Mouse (Mus musculus) midbrain, embryonic 15.5 days (tissue): ENCODE measurements around the gene Fancd2os. TPM values are rescaled to one million over a fixed set of nuclear protein-coding genes. Genes with fewer than 3 reads are reported as not detected.

ENCODE experiments used
- polyA plus RNA-seq: library from polyadenylated mRNA; unstranded; fragments of >200 nt; fragmentation: Nextera tagmentation; extraction: Ambion mirVana; gene quantifications from 2 replicates; pipeline ENCODE4 v1.2.1, GENCODE M21; 2015

The Fancd2os gene
- polyA plus RNA-seq, 1 experiment from 2014 or later = 0.27 TPM

Other genes with a start within 250 kb of the Fancd2os start
- gene Tada3, start 222.8 kb downstream of the Fancd2os start, polyA plus RNA-seq = 80.4 and 81.6 TPM in 2 replicates
- 430 and 433 TPM in 2 replicates for gene Arpc4, start 222.6 kb downstream of the Fancd2os start, polyA plus RNA-seq
- gene Ttll3, start 211.5 kb downstream of the Fancd2os start, polyA plus RNA-seq = 15.1 TPM in 2 replicates
- gene Rpusd3, start 181.4 kb downstream of the Fancd2os start, polyA plus RNA-seq = 19.0 and 21.2 TPM in 2 replicates
- not detected in 2 replicates for gene Cidec, start 165.0 kb downstream of the Fancd2os start, polyA plus RNA-seq
- 94.9 and 101 TPM in 2 replicates for gene Jagn1, start 158.1 kb downstream of the Fancd2os start, polyA plus RNA-seq
- 0.08 and 0.41 TPM in 2 replicates for gene Il17re, start 142.2 kb downstream of the Fancd2os start, polyA plus RNA-seq
- gene Il17rc, start 129.3 kb downstream of the Fancd2os start, polyA plus RNA-seq = 3.4 and 4.8 TPM in 2 replicates
- 74.8 and 79.0 TPM in 2 replicates for gene Creld1, start 117.4 kb downstream of the Fancd2os start, polyA plus RNA-seq
- gene Prrt3, start 98.8 kb downstream of the Fancd2os start, polyA plus RNA-seq = 13.1 and 13.5 TPM in 2 replicates
- 104 and 105 TPM in 2 replicates for gene Emc3, start 69.1 kb downstream of the Fancd2os start, polyA plus RNA-seq
- 2.1 and 2.6 TPM in 2 replicates for gene Fancd2, start 69.0 kb downstream of the Fancd2os start, polyA plus RNA-seq
- 224 and 232 TPM in 2 replicates for gene Brk1, start 4.1 kb upstream of the Fancd2os start, polyA plus RNA-seq
- 75.8 and 79.0 TPM in 2 replicates for gene Vhl, start 23.2 kb upstream of the Fancd2os start, polyA plus RNA-seq
- gene Irak2, start 37.8 kb upstream of the Fancd2os start, polyA plus RNA-seq = 3.0 and 4.3 TPM in 2 replicates
- gene Tatdn2, start 96.3 kb upstream of the Fancd2os start, polyA plus RNA-seq = 1.1 and 1.4 TPM in 2 replicates
- gene Ghrl, start 119.2 kb upstream of the Fancd2os start, polyA plus RNA-seq = 0.94 and 1.4 TPM in 2 replicates
- gene Sec13, start 140.0 kb upstream of the Fancd2os start, polyA plus RNA-seq = 192 and 206 TPM in 2 replicates